Mouse (Mus musculus): ENCODE results near the gene Dpp9.

Gene Dpp9

GRCm38 (mm10) chr17:56185281-56186141, 33.2 kb downstream of the Dpp9 start:
- no peak for DNase-seq (ENCODE audit: low read depth, low spot score)

- DNase-seq (ENCODE audit: low read depth, low spot score): peak; percentile 96
Observed at GRCm38 (mm10) chr17:56183658-56184103, 35.0 kb downstream of the Dpp9 start, which contains the start of gene Mydgf. Gene Mydgf (minus strand): TSS chr17:56183920.

GRCm38 (mm10) chr17:56182975-56183657, 35.6 kb downstream of the Dpp9 start:
- DNase-seq (ENCODE audit: low read depth, low spot score): peak; percentile 30

DNA sequence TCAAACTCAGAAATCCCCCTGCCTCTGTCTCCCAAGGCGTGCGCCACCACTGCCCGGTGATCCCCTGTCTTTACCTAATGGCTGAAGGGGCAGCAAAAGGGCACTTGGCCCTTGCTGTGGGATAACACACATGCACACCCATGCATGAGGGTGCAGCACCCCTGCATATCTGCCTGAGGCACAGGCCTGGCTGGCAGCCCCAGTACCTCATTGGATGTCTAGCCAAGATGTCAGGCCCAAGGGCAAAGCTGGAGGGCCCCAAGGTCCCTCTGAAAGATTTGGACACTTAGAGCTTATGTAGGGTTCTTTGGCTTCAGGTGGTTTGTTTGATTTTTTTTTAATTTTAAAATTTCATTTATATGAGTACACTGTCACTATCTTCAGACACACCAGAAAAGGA, 43.3 kb downstream of the Dpp9 start:
- no peak for DNase-seq (ENCODE audit: low read depth, low spot score)

DNA sequence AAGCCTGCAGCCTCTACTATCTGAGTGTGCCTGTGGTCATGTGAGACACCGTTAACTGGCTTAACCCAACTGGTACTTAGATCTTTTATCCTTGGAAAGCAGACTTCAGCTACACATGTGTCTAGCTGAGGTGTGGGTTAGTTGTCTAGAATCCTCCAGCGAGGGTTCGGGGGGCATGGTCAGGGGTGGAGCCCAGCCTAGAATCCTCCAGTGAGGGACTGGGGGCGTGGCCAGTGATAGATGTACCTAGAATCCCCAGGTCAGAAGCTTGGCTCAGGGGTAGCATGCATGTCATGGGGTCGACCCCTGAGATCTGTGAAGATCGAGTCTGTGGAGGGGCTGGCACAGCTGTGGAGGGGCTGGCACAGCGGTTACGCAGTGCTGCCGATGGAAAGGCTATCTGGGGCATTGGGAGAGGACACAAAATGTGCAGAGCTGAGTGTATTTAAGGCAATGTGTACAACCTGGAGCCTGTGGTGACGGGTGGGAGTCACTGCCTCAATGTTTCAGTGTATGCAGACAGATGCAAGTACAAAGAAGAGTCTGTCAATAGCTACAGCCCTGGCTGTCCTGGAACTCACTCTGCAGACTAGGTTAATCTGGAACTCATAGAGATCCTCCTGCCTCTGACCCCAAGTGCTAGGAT, 45.2 kb downstream of the Dpp9 start:
- no peak for DNase-seq (ENCODE audit: low read depth, low spot score)

GRCm38 (mm10) chr17:56171881-56172280, 46.8 kb downstream of the Dpp9 start:
- DNase-seq (ENCODE audit: low read depth, low spot score): no peak

DNA sequence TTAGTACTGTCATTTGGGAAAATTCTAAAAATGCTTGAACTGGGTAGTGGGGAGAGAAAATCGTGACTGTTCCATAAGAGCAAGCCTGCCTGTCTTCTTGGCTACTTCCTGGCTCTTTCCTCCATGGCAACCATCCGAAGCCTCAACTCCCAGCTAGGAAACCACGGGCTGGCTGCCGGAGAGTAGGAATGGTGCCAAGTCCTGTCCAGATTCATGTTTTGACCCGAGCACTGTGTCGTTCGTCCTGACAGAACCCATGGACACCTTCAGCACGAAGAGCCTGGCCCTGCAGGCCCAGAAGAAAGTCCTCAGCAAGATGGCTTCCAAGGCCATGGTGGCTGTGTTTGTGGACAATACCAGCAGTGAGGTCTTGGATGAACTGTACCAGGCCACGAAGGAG, 47.2 kb downstream of the Dpp9 start:
- DNase-seq (ENCODE audit: low read depth, low spot score): no peak

DNA sequence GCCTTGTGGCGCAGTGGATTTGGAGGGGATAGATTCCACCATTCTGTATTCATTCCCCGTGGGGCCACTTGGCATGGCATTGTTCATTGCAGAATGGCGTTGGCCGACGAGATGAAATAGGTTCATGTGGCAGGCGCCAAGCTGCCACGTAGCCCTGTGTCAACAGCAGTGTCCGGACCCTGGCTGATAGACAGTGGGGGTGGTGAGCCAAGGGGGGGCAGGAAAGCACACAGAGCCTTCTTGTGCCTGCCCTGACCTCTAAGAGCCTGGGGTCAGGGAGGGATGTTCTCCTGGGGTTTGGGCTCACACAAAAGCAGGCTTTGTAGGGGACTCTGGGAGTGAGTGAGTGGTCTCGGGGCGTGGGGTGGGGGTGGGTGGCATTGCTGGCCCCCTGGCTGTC, 48.1 kb downstream of the Dpp9 start:
- no peak for DNase-seq (ENCODE audit: low read depth, low spot score)

DNA sequence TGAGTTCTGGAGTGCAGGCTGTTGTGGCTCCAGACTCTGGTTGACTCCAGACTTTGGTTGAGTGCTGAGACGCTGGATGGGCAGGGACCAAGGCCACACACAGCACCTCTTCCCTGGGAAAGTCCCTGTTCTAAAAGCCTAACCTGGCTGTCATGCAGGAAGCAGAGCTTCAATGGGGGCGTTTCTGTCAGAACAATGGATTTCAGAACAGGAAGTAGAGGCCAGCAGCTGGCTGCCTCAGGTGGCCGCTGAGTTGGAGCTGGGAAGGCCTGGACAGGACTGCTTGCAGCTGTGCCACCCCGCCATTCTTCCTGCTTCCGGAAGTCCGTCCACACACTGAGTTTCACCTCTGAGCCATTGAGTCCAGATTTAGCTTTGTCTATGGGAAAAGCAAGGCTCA, 48.9 kb downstream of the Dpp9 start:
- no peak for DNase-seq (ENCODE audit: low read depth, low spot score)

DNA sequence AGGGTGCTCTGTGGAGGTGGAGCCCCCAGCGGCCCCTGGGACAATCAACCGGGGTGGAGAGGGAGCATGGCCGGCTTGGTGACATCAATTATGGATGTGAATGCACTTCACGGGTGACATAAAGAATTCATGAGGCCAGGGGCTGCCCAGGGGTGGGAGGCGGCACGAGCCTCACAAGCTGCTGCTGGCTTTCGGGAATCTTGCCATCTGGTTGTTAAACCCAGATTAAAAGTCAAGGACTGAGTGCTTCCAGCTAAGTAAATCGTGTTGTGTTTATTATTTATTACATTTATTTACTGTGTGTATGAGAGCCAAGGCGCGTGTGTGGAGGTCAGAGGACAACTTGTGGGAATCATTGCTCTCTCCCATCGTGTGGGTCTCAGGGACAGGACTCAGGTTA, 53.0 kb downstream of the Dpp9 start:
- DNase-seq (ENCODE audit: low read depth, low spot score): no peak

GRCm38 (mm10) chr17:56164510-56164909, 54.2 kb downstream of the Dpp9 start:
- no peak for DNase-seq (ENCODE audit: low read depth, low spot score)

DNA sequence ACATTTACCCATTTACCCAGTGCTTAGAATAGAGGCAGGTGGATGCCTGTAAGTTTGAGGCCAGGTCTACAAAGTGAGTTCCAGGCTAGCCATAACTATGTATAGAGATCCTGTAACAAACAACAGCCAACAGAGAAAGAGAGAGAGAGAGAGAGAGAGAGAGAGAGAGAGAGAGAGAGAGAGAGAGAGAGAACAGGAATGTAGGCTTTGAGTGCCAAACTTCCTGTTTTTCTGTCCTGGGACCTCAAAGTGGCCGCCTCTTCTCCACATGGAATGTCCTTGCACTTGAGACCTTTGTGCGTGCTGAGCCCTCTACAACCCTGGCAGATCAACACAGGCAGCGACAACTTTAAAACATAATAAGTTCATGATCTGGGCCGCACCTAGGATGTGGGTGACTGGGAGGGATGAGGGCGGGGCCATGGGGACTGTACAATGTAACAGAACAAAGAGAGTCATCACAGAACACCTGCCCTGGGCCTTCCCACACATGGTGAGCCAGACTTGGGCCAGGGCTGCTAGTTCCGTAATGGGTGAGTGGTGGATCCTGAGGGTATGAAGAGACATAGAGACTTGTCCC, 55.1 kb downstream of the Dpp9 start:
- peak; percentile 89 for DNase-seq (ENCODE audit: low read depth, low spot score)

DNA sequence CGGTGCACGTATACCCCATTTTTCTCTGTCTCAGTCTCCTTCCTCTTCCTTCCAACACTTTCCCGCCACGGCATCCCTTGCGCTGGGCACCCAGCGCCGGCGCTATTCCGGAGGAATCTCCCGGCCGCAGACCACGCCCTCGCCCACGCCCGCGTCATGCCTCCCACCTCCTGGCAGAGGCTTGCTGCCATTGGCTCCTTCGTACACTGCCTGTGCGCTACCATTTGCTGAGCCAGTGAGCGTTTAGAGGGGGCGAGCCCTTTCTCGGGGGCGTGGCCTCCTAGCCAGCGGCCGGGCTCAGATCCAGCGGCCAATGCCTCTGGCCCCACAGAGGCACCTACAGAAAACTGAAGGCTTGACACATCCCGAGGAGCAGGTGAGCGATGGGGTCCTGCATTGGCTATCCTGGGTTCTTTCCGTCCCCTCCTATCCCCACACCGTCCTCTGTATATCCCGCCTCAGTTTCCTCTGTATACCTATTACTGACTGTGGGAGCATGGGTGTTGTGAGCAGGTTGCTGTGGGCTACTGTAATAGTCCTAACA, 56.4 kb downstream of the Dpp9 start, which contains the start of gene Tnfaip8l1:
Gene Tnfaip8l1 (plus strand): TSS at position 247 of the 544 bp plus-strand sequence.
- peak; percentile 94 for DNase-seq (ENCODE audit: low read depth, low spot score)

- DNase-seq (ENCODE audit: low read depth, low spot score): peak; percentile 58
Observed at GRCm38 (mm10) chr17:56159729-56160128, 59.0 kb downstream of the Dpp9 start.

DNA sequence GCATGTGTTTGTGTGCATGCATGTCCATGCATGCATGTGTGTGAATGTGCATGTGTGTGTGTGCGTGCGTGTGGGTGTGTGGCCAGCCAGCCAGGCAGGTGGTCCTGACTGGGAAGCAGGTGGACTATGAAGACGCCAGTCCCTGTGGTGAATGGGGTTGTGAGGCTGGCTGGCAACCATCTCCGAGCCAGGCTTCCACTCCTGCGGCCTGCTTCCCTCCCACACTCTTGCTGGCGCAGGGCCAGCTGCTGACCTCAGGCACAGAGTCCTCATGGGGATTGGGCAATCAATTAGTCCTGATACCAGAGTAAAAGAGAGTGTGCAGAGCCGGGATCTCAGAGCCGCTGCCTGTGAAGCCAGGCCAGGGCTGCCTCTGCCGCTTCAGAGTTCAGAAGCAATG, 65.1 kb downstream of the Dpp9 start:
- no peak for DNase-seq (ENCODE audit: low read depth, low spot score)

DNA sequence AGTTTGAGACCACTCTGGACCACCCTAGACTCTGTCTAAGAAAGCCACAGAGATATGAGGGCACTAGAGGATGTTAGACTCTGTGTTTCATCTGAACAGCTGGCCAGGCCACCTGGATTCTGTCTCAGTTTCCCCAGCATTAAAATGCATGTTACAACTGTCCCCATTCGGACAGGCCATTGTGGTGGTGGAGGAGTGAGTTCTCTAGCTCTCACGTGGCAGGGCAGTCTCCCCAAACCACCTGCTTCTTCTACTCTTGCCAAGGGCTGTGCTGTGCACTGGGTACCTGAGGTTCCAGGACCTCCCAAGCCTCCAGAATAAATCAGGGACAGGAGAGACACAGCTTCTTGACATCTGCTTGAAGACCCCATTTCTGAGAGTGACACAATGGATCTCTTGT, 68.8 kb downstream of the Dpp9 start:
- DNase-seq (ENCODE audit: low read depth, low spot score): no peak

DNA sequence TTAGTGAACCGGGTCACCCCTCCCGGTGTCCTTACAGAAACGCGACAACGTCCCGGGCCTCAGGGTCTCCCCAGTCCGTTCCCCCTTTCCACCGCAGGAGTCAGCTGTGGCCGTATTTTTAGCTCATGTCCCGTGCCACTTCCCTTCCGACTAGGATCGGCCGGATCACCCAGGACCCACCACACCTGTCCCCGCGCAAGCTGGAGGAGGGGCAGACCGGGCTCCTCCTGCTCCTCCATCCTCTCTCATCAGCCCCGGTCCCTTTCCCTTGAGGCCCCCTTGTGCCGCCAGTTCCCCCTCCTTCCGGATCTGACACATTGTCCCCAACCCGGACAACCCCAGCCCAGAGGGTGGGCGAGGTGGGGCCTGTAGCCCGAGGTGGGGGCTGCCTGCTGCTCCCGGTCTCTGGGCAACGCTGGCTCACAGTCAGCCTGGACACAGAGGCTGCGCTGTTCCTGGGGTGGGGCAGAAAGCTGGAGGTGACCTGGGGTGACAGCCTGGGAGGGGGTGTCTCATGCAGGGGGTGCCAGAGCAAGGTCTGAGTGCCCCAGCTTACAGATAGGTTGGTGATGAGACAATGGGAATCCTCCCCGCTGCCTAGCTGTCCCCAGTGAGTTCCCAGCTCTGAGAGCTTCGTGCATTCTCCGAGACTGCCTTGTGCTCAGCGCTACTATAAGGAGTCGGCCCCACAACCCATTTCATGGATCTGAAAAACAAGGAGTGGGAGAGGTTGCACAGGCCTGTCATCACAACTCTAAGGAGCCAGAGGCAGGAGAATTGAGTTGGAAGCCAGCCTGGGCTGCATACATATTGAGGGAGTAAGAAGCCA, 69.7 kb downstream of the Dpp9 start:
- DNase-seq (ENCODE audit: low read depth, low spot score): no peak

GRCm38 (mm10) chr17:56148280-56148679, 70.4 kb downstream of the Dpp9 start:
- DNase-seq (ENCODE audit: low read depth, low spot score): no peak

GRCm38 (mm10) chr17:56147420-56147819, 71.3 kb downstream of the Dpp9 start:
- no peak for DNase-seq (ENCODE audit: low read depth, low spot score)

DNA sequence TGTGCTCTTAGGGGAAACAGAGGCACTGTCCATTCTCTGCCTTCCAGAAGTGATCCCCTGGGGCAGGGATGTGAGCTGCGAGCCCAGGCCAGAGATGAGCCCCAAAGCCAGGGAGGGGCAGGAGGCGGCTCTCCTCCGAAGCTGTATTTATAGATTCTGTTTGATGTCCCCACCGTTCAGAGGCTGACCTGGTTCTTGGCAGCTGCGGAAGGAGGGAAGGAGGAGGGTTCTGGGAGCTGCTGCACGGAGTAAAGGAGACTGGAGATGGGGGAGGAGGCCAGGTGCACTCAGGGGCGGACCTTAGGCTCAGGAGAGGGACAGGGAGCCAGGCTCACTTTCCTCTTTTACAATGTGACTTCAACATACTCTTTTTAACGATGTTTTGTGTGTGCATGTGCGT, 72.6 kb downstream of the Dpp9 start:
- no peak for DNase-seq (ENCODE audit: low read depth, low spot score)

GRCm38 (mm10) chr17:56144546-56144945, 74.2 kb downstream of the Dpp9 start:
- DNase-seq (ENCODE audit: low read depth, low spot score): no peak
